Mouse (Mus musculus) layer of hippocampus, adult 11-12 months (tissue): ENCODE results near the gene Meis1.

Experiments
- DNase-seq: peaks from one replicate; pipeline ENCODE4 v3.0.0; 2022; ENCODE audit warnings: low spot score

Gene Meis1

GRCm38 (mm10) chr11:18948600-18949295, 70.0 kb downstream of the Meis1 start:
- no peak for DNase-seq

GRCm38 (mm10) chr11:18947434-18947833, 71.4 kb downstream of the Meis1 start:
- DNase-seq = no peak

GRCm38 (mm10) chr11:18945778-18946177, 73.0 kb downstream of the Meis1 start:
- DNase-seq = no peak

GRCm38 (mm10) chr11:18944972-18945625, 73.7 kb downstream of the Meis1 start:
- no peak for DNase-seq

- DNase-seq = no peak
These were observed 74.6 kb downstream of the Meis1 start for GRCm38 (mm10) chr11:18944209-18944608.

GRCm38 (mm10) chr11:18942990-18943389, 75.8 kb downstream of the Meis1 start:
- DNase-seq = no peak

- DNase-seq = no peak
These were observed 77.9 kb downstream of the Meis1 start for GRCm38 (mm10) chr11:18940916-18941315.

GRCm38 (mm10) chr11:18934921-18935320, 83.9 kb downstream of the Meis1 start:
- no peak for DNase-seq

- DNase-seq = no peak
These were observed 87.5 kb downstream of the Meis1 start for GRCm38 (mm10) chr11:18931001-18931874.

GRCm38 (mm10) chr11:18929779-18930728, 88.7 kb downstream of the Meis1 start:
- no peak for DNase-seq

- peak; percentile 15 for DNase-seq
These were observed 91.4 kb downstream of the Meis1 start for GRCm38 (mm10) chr11:18927351-18927750.

- no peak for DNase-seq
These were observed 92.0 kb downstream of the Meis1 start for GRCm38 (mm10) chr11:18926798-18927197.

GRCm38 (mm10) chr11:18924583-18925334, 94.0 kb downstream of the Meis1 start:
- DNase-seq = no peak

GRCm38 (mm10) chr11:18923274-18923673, 95.5 kb downstream of the Meis1 start:
- DNase-seq = no peak

GRCm38 (mm10) chr11:18920651-18921050, 98.1 kb downstream of the Meis1 start:
- DNase-seq = no peak

- DNase-seq = no peak
These were observed 99.5 kb downstream of the Meis1 start for GRCm38 (mm10) chr11:18919162-18919762.

GRCm38 (mm10) chr11:18917887-18918286, 100.9 kb downstream of the Meis1 start:
- DNase-seq = no peak

GRCm38 (mm10) chr11:18913251-18913650, 105.5 kb downstream of the Meis1 start:
- DNase-seq = no peak

GRCm38 (mm10) chr11:18912311-18913019, 106.3 kb downstream of the Meis1 start:
- no peak for DNase-seq

GRCm38 (mm10) chr11:18906866-18907265, 111.9 kb downstream of the Meis1 start:
- no peak for DNase-seq
